In the genomic region with DNA sequence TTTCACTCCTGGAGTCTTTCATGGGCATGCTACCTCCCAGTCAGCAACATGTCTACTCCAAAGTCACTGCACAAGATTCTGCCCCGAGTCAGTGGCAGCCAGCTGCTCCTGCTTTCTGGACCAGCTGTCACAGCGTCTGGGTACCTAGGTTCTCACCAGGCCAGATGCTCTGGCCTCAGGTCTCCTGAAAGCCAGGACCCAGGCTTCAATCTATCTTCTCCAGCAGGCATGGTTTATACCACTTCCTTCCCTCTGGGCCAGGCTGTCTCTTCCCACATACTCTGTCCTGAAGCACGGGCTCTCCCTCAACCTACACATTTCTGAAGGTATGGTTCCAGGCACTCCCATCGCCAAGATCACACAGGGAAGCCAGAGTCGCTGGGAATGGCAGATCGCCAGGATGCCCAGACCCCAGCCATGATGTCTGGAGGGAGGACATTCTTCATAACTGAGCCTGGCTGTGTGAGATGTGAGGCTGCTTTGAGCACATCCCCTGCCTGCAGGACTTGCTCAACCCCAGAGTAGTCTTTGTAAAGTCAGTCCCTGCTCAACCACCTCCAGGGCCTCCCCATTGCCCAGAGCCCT, we compare ENCODE assay signal across 21 mouse cellular contexts. TPM values are rescaled to one million over a fixed set of nuclear protein-coding genes. Genes with fewer than 3 reads are reported as not detected.
DNase-seq lines count a peak whose midpoint lies in the region; ATAC-seq and TF ChIP-seq lines count a peak whose summit lies in the region.
"Had no signal": no experiment of that assay in that cellular context is flagged by ENCODE, and none has a peak within 500 bp of the region (broad histone marks: within the 10 kb centered on the region; RNA-seq: fewer than 3 reads in every experiment).

No protein-coding gene starts in this region.

- no peak overlapping the region for H3K9ac ChIP-seq in hindbrain, embryonic 16.5 days (ENCODE audit: low read depth, low read length)
- H3K9ac ChIP-seq in midbrain, postnatal 0 days (replicated peaks; ENCODE audit: low read length, poor library complexity, severe bottlenecking): no peak overlapping the region
- no peak overlapping the region for H3K9ac ChIP-seq in midbrain, embryonic 11.5 days (ENCODE audit: low read length)
- H3K9ac ChIP-seq: forebrain, embryonic 13.5 days; forebrain, postnatal 0 days; heart, embryonic 12.5 days; hindbrain, embryonic 15.5 days had no signal

- 0 out of 2 replicates have a peak, but pooled peaks have one; percentile 50 for ATAC-seq in hindbrain, embryonic 16.5 days
- ATAC-seq in midbrain, postnatal 0 days (ENCODE audit: low FRiP score): no peak
- no peak for ATAC-seq in midbrain, embryonic 11.5 days (ENCODE audit: low FRiP score)
- peak; percentile 56 to 59 for ATAC-seq in hematopoietic stem cell, adult 5-6 weeks (replicated peaks in 1 of 2; ENCODE audit: insufficient read depth in 1 of 2, low FRiP score in 2 of 2, low TSS enrichment in 1 of 2, low read depth in 1 of 2, poor library complexity in 2 of 2, severe bottlenecking in 2 of 2)
- ATAC-seq: forebrain, embryonic 13.5 days; forebrain, postnatal 0 days had no signal

- no peak overlapping the region for H3K27ac ChIP-seq in hindbrain, embryonic 16.5 days (ENCODE audit: low read depth, low read length)
- H3K27ac ChIP-seq in hindbrain, embryonic 10.5 days: no peak overlapping the region
- no peak overlapping the region for H3K27ac ChIP-seq in midbrain, postnatal 0 days (ENCODE audit: low read depth, low read length)
- H3K27ac ChIP-seq in midbrain, embryonic 11.5 days (ENCODE audit: low read depth, low read length): no peak overlapping the region
- H3K27ac ChIP-seq: embryonic facial prominence, embryonic 10.5 days; forebrain, embryonic 13.5 days; hindbrain, embryonic 15.5 days had no signal

- no peaks in the 10 kb centered on the region; the same call in 1 of the 2 replicates for H3K9me3 ChIP-seq in hindbrain, embryonic 16.5 days (ENCODE audit: control insufficient read depth, low read length)
- H3K9me3 ChIP-seq in hindbrain, embryonic 10.5 days: no peaks in the 10 kb centered on the region
- H3K9me3 ChIP-seq in midbrain, postnatal 0 days (ENCODE audit: low read length): no peaks in the 10 kb centered on the region
- H3K9me3 ChIP-seq in midbrain, embryonic 11.5 days (ENCODE audit: control insufficient read depth, low read length): no peaks in the 10 kb centered on the region
- H3K9me3 ChIP-seq: embryonic facial prominence, embryonic 10.5 days; forebrain, embryonic 13.5 days; hindbrain, embryonic 15.5 days had no signal

- no peaks in the 10 kb centered on the region; the same call in 1 of the 2 replicates for H3K4me1 ChIP-seq in hindbrain, embryonic 16.5 days (ENCODE audit: control insufficient read depth, insufficient read depth, low read depth, low read length)
- 0 out of 2 replicates have a peak, but pooled peaks cover 4% of the 10 kb centered on the region for H3K4me1 ChIP-seq in hindbrain, embryonic 10.5 days (replicated peaks)
- H3K4me1 ChIP-seq in midbrain, postnatal 0 days (ENCODE audit: insufficient read depth, low read length): no peaks in the 10 kb centered on the region
- no peaks in the 10 kb centered on the region for H3K4me1 ChIP-seq in midbrain, embryonic 11.5 days (ENCODE audit: control insufficient read depth, insufficient read depth, low read length)
- H3K4me1 ChIP-seq: hindbrain, embryonic 15.5 days had no signal

- no peak overlapping the region for H3K4me3 ChIP-seq in hindbrain, embryonic 16.5 days (ENCODE audit: low read length)
- no peak overlapping the region for H3K4me3 ChIP-seq in hindbrain, embryonic 10.5 days
- no peak overlapping the region for H3K4me3 ChIP-seq in midbrain, postnatal 0 days (ENCODE audit: low read depth, low read length)
- H3K4me3 ChIP-seq in midbrain, embryonic 11.5 days (ENCODE audit: low read depth, low read length): no peak overlapping the region
- H3K4me3 ChIP-seq: embryonic facial prominence, embryonic 10.5 days; forebrain, embryonic 13.5 days; heart, embryonic 12.5 days; hindbrain, embryonic 15.5 days had no signal

- H3K27me3 ChIP-seq in hindbrain, embryonic 16.5 days (replicated peaks; ENCODE audit: control insufficient read depth, insufficient read depth, low read length): no peaks in the 10 kb centered on the region
- H3K27me3 ChIP-seq in hindbrain, embryonic 10.5 days (ENCODE audit: insufficient read depth, poor library complexity, severe bottlenecking): no peaks in the 10 kb centered on the region
- H3K27me3 ChIP-seq in midbrain, postnatal 0 days (ENCODE audit: insufficient read depth, low read length): no peaks in the 10 kb centered on the region
- H3K27me3 ChIP-seq in midbrain, embryonic 11.5 days (ENCODE audit: control insufficient read depth, insufficient read depth, low read length): no peaks in the 10 kb centered on the region
- H3K27me3 ChIP-seq: forebrain, embryonic 13.5 days; heart, embryonic 12.5 days; hindbrain, embryonic 15.5 days had no signal

- WGBS in hindbrain, embryonic 16.5 days: 63% methylated on average over 6 of the region's 6 CpGs
- 83% methylated on average over 6 of the region's 6 CpGs for WGBS in hindbrain, embryonic 10.5 days
- WGBS in midbrain, postnatal 0 days: 75% methylated on average over 6 of the region's 6 CpGs
- 80% methylated on average over 6 of the region's 6 CpGs for WGBS in midbrain, embryonic 11.5 days

- no peak overlapping the region for H3K4me2 ChIP-seq in hindbrain, embryonic 16.5 days (ENCODE audit: low read length)
- H3K4me2 ChIP-seq in midbrain, postnatal 0 days (ENCODE audit: low read depth, low read length, poor library complexity, severe bottlenecking): no peak overlapping the region
- H3K4me2 ChIP-seq in midbrain, embryonic 11.5 days: no peak overlapping the region
- H3K4me2 ChIP-seq: forebrain, embryonic 13.5 days; heart, embryonic 12.5 days; hindbrain, embryonic 15.5 days had no signal

- H3K36me3 ChIP-seq in hindbrain, embryonic 16.5 days (ENCODE audit: control insufficient read depth, insufficient read depth, low read length): no peaks in the 10 kb centered on the region
- H3K36me3 ChIP-seq in hindbrain, embryonic 10.5 days: no peaks in the 10 kb centered on the region
- H3K36me3 ChIP-seq in midbrain, postnatal 0 days (ENCODE audit: insufficient read depth, low read length): no peaks in the 10 kb centered on the region
- no peaks in the 10 kb centered on the region for H3K36me3 ChIP-seq in midbrain, embryonic 11.5 days (ENCODE audit: control insufficient read depth, insufficient read depth, low read length)
- H3K36me3 ChIP-seq: embryonic facial prominence, embryonic 10.5 days; heart, embryonic 12.5 days; hindbrain, embryonic 15.5 days had no signal

- no peak for TF ChIP-seq CTCF in midbrain, postnatal 0 days (IDR thresholded peaks at IDR 0.05)

- no peak for DNase-seq in hindbrain, embryonic 10.5 days (ENCODE audit: low spot score)
- DNase-seq in midbrain, postnatal 0 days (ENCODE audit: low spot score): peak; percentile 47
- no peak for DNase-seq in midbrain, embryonic 11.5 days (ENCODE audit: low spot score, missing footprints)
- DNase-seq in spleen, postnatal 4 days (ENCODE audit: low spot score in 2 of 2): no peak
- DNase-seq: adrenal gland, adult 8-10 months; adrenal gland, postnatal 36 days; cerebellum, adult 11 months; cerebellum, adult 8-10 months; cerebellum, postnatal 25 days; forebrain, postnatal 0 days; gastrocnemius, postnatal 14 days; heart, postnatal 4 days had no signal

RNA-seq across cellular contexts. Expression of a gene that starts 17.2 kb away (rescaled TPM):
- 0.25 and 0.69 TPM in 2 replicates for polyA plus RNA-seq in hindbrain, embryonic 16.5 days (2015; fragmentation: Nextera tagmentation; extraction: Ambion mirVana)
- 0.07 and 0.59 TPM in 2 replicates for polyA plus RNA-seq in hindbrain, embryonic 10.5 days (2016; fragmentation: Nextera tagmentation; extraction: Ambion mirVana)
- 0.38 and 0.76 TPM in 2 replicates for total RNA-seq in midbrain, postnatal 0 days (2014; rRNA removed)
- polyA plus RNA-seq in midbrain, postnatal 0 days (2015; fragmentation: Nextera tagmentation; extraction: Ambion mirVana): 0.54 and 0.79 TPM in 2 replicates
- 0.04 TPM in 1 of 2 replicates, not detected in the other for polyA plus RNA-seq in midbrain, embryonic 11.5 days (2014; fragmentation: Nextera tagmentation; extraction: Ambion mirVana)
- 7.8 and 18.6 TPM in 2 replicates for total RNA-seq in hematopoietic stem cell, adult 5-6 weeks (2017)
- polyA plus RNA-seq: embryonic facial prominence, embryonic 10.5 days had no signal

RNA-seq across cellular contexts. Expression of a gene that starts 21.2 kb away (rescaled TPM):
- polyA plus RNA-seq in hindbrain, embryonic 16.5 days (2015; fragmentation: Nextera tagmentation; extraction: Ambion mirVana): 3.5 and 6.6 TPM in 2 replicates
- not detected in 2 replicates for polyA plus RNA-seq in hindbrain, embryonic 10.5 days (2016; fragmentation: Nextera tagmentation; extraction: Ambion mirVana)
- total RNA-seq in midbrain, postnatal 0 days (2014; rRNA removed): 0.77 and 1.1 TPM in 2 replicates
- polyA plus RNA-seq in midbrain, postnatal 0 days (2015; fragmentation: Nextera tagmentation; extraction: Ambion mirVana): 2.5 and 3.7 TPM in 2 replicates
- polyA plus RNA-seq in midbrain, embryonic 11.5 days (2014; fragmentation: Nextera tagmentation; extraction: Ambion mirVana): 0.29 TPM in 1 of 2 replicates, not detected in the other
- not detected in 2 replicates for total RNA-seq in hematopoietic stem cell, adult 5-6 weeks (2017)
- total RNA-seq: gastrocnemius, adult 18-20 months; gastrocnemius, postnatal 14 days; heart, postnatal 4 days had no signal
- polyA plus RNA-seq: embryonic facial prominence, embryonic 10.5 days; heart, embryonic 12.5 days; heart, postnatal 0 days; intestine, embryonic 14.5 days had no signal

RNA-seq across cellular contexts. Expression of a gene that starts 42.6 kb away (rescaled TPM):
- polyA plus RNA-seq in hindbrain, embryonic 16.5 days (2015; fragmentation: Nextera tagmentation; extraction: Ambion mirVana): 12.1 and 15.8 TPM in 2 replicates
- polyA plus RNA-seq in hindbrain, embryonic 10.5 days (2016; fragmentation: Nextera tagmentation; extraction: Ambion mirVana): 12.4 and 16.6 TPM in 2 replicates
- total RNA-seq in midbrain, postnatal 0 days (2014; rRNA removed): 20.1 and 21.4 TPM in 2 replicates
- polyA plus RNA-seq in midbrain, postnatal 0 days (2015; fragmentation: Nextera tagmentation; extraction: Ambion mirVana): 11.2 and 11.7 TPM in 2 replicates
- 8.3 and 8.6 TPM in 2 replicates for polyA plus RNA-seq in midbrain, embryonic 11.5 days (2014; fragmentation: Nextera tagmentation; extraction: Ambion mirVana)
- 4.4 TPM in 2 replicates for total RNA-seq in hematopoietic stem cell, adult 5-6 weeks (2017)

RNA-seq across cellular contexts. Expression of a gene that starts 42.9 kb away (rescaled TPM):
- 35.7 and 39.8 TPM in 2 replicates for polyA plus RNA-seq in hindbrain, embryonic 16.5 days (2015; fragmentation: Nextera tagmentation; extraction: Ambion mirVana)
- 48.5 and 48.8 TPM in 2 replicates for polyA plus RNA-seq in hindbrain, embryonic 10.5 days (2016; fragmentation: Nextera tagmentation; extraction: Ambion mirVana)
- total RNA-seq in midbrain, postnatal 0 days (2014; rRNA removed): 65.8 and 87.0 TPM in 2 replicates
- polyA plus RNA-seq in midbrain, postnatal 0 days (2015; fragmentation: Nextera tagmentation; extraction: Ambion mirVana): 28.9 and 30.1 TPM in 2 replicates
- polyA plus RNA-seq in midbrain, embryonic 11.5 days (2014; fragmentation: Nextera tagmentation; extraction: Ambion mirVana): 33.3 and 37.6 TPM in 2 replicates
- total RNA-seq in hematopoietic stem cell, adult 5-6 weeks (2017): 21.8 and 22.5 TPM in 2 replicates

Comparison
In these comparisons a context has a peak if more than half of its experiments do, and no peak if none do; other contexts are left out.
1. ATAC-seq: peak in hindbrain, embryonic 16.5 days (single experiment) and hematopoietic stem cell, adult 5-6 weeks (2 of 2); none in midbrain, postnatal 0 days (single experiment) and midbrain, embryonic 11.5 days (single experiment).